Mouse (Mus musculus) stomach, postnatal 0 days (tissue): ENCODE results near the gene Olfr1386.

Source experiments
- CTCF ChIP-seq: IDR thresholded peaks from 2 replicates; pipeline ENCODE4 v1.5.1; 2016; ENCODE audit warnings: antibody characterized with exemption, low read depth, mild to moderate bottlenecking, moderate library complexity
- EP300 ChIP-seq: optimal IDR thresholded peaks from 2 replicates; pipeline ENCODE3; 2016; ENCODE audit warnings: antibody characterized with exemption

DNA sequence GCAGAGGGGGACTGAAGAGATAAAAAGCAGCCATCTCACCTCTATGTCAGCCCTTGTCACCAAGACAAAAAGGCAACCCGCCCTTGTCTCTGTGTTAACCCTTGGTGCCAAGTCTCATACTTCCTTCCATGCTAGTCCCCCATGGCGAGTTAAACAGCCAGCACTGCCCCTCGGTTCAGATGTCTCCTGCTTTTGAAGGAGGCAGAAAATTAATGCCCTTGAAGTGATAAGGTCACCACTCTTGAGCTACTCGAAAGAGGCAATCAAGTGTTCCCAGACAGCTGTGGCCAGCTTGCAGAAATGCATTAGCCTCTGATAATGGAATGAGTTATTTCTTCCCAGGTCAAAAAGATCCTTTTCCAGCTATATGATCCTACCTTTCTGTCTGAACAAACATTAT, 21.1 kb downstream of the Olfr1386 start:
- TF ChIP-seq CTCF (no peak), EP300 (no peak)
